Comparison of ENCODE assay signal across 11 mouse cellular contexts in genomic region chr7:24461376-24462051, GRCm38 (mm10). TPM values are rescaled to one million over a fixed set of nuclear protein-coding genes. Genes with fewer than 3 reads are reported as not detected.
DNase-seq lines count a peak whose midpoint lies in the region; ATAC-seq and TF ChIP-seq lines count a peak whose summit lies in the region.
"Had no signal": no experiment of that assay in that cellular context is flagged by ENCODE, and none has a peak within 500 bp of the region (broad histone marks: within the 10 kb centered on the region; RNA-seq: fewer than 3 reads in every experiment).

No protein-coding gene starts in this region.

- H3K9me3 ChIP-seq in embryonic facial prominence, embryonic 10.5 days: no peaks in the 10 kb centered on the region
- H3K9me3 ChIP-seq: embryonic facial prominence, embryonic 15.5 days had no signal

- no peak overlapping the region for H3K27ac ChIP-seq in embryonic facial prominence, embryonic 10.5 days (replicated peaks)
- H3K27ac ChIP-seq: embryonic facial prominence, embryonic 15.5 days; hindbrain, embryonic 14.5 days; liver, embryonic 14.5 days had no signal

- no peaks in the 10 kb centered on the region for H3K36me3 ChIP-seq in embryonic facial prominence, embryonic 10.5 days (replicated peaks)
- H3K36me3 ChIP-seq: embryonic facial prominence, embryonic 15.5 days had no signal

- DNase-seq in 3T3-L1 (ENCODE audit: low read depth, low spot score) (peak; percentile 84), NIH3T3 (ENCODE audit: low read depth) (peak; percentile 75)
- peak; percentile 30 for DNase-seq in heart, postnatal 4 days
- DNase-seq in lung, adult 2 months: peak; percentile 47
- DNase-seq in embryonic facial prominence, embryonic 10.5 days (ENCODE audit: low spot score): no peak
- DNase-seq in layer of hippocampus, adult 9-11 months: no peak
- DNase-seq in yolk sac, embryonic 10.5 days (ENCODE audit: low spot score): no peak

- ATAC-seq in activated CD4-positive, CD25-positive, alpha-beta regulatory T cell, adult 4 months: no peak

- no peak for TF ChIP-seq CTCF in lung, adult 2 months (IDR thresholded peaks at IDR 0.05; ENCODE audit: insufficient read depth, low read length)

- peaks cover 25% of the 10 kb centered on the region for H3K4me1 ChIP-seq in lung, adult 2 months (ENCODE audit: control insufficient read depth, insufficient read depth, low read length)
- peaks cover 15% of the 10 kb centered on the region for H3K4me1 ChIP-seq in embryonic facial prominence, embryonic 10.5 days

- peaks cover 20% of the 10 kb centered on the region for H3K27me3 ChIP-seq in embryonic facial prominence, embryonic 10.5 days (replicated peaks; ENCODE audit: low read depth, poor library complexity, severe bottlenecking)

- WGBS in lung, adult 2 months: 19% methylated on average over 14 of the region's 14 CpGs
- 73% methylated on average over 14 of the region's 14 CpGs for WGBS in embryonic facial prominence, embryonic 10.5 days

- peak overlapping the region; percentile 7 for H3K4me3 ChIP-seq in lung, adult 2 months (replicated peaks; ENCODE audit: extremely low read depth, low read depth, low read length)
- no peak overlapping the region for H3K4me3 ChIP-seq in embryonic facial prominence, embryonic 10.5 days

- no peak for TF ChIP-seq POLR2A in lung, adult 2 months (IDR thresholded peaks at IDR 0.05; ENCODE audit: borderline replicate concordance, extremely low read depth, low read depth, low read length)

RNA-seq across cellular contexts. Expression of gene Plaur, which starts 0.8 kb away (rescaled TPM):
- total RNA-seq in heart, postnatal 4 days (2021): 10 to 100 TPM in 1 of 2 experiments, 1 to 10 TPM in 1; 6.4 to 10.4 TPM
- polyA plus RNA-seq in lung, adult 2 months (2012; rRNA removed): 65.6 and 88.8 TPM in 2 replicates
- 1.7 TPM in 2 replicates for polyA plus RNA-seq in embryonic facial prominence, embryonic 10.5 days (2016; fragmentation: Nextera tagmentation; extraction: Ambion mirVana)
- 1 to 10 TPM; 1.1 to 1.5 TPM for polyA plus RNA-seq in activated CD4-positive, CD25-positive, alpha-beta regulatory T cell, adult 4 months (2017; shearing (Covaris generic))

RNA-seq across cellular contexts. Expression of gene Irgc1, which starts 9.4 kb away (rescaled TPM):
- total RNA-seq in heart, postnatal 4 days (2021): not detected
- polyA plus RNA-seq in lung, adult 2 months (2012; rRNA removed): 0.69 and 3.8 TPM in 2 replicates
- polyA plus RNA-seq in embryonic facial prominence, embryonic 10.5 days (2016; fragmentation: Nextera tagmentation; extraction: Ambion mirVana): not detected in 2 replicates
- not detected for polyA plus RNA-seq in activated CD4-positive, CD25-positive, alpha-beta regulatory T cell, adult 4 months (2017; shearing (Covaris generic))
- polyA plus RNA-seq: embryonic facial prominence, embryonic 15.5 days; hindbrain, embryonic 14.5 days; liver, embryonic 14.5 days had no signal

RNA-seq across cellular contexts. Expression of gene Cadm4, which starts 20.3 kb away (rescaled TPM):
- total RNA-seq in heart, postnatal 4 days (2021): 10 to 100 TPM; 11.9 to 12.5 TPM
- 12.3 and 18.6 TPM in 2 replicates for polyA plus RNA-seq in lung, adult 2 months (2012; rRNA removed)
- polyA plus RNA-seq in embryonic facial prominence, embryonic 10.5 days (2016; fragmentation: Nextera tagmentation; extraction: Ambion mirVana): 5.0 and 5.7 TPM in 2 replicates
- polyA plus RNA-seq in activated CD4-positive, CD25-positive, alpha-beta regulatory T cell, adult 4 months (2017; shearing (Covaris generic)): not detected

RNA-seq across cellular contexts. Expression of gene Zfp428, which starts 45.3 kb away (rescaled TPM):
- total RNA-seq in heart, postnatal 4 days (2021): 10 to 100 TPM; 17.3 to 18.5 TPM
- polyA plus RNA-seq in lung, adult 2 months (2012; rRNA removed): 7.1 and 12.1 TPM in 2 replicates
- 100.0 and 110 TPM in 2 replicates for polyA plus RNA-seq in embryonic facial prominence, embryonic 10.5 days (2016; fragmentation: Nextera tagmentation; extraction: Ambion mirVana)
- polyA plus RNA-seq in activated CD4-positive, CD25-positive, alpha-beta regulatory T cell, adult 4 months (2017; shearing (Covaris generic)): not detected

RNA-seq across cellular contexts. Expression of gene AC161166.1, which starts 50.7 kb away (rescaled TPM):
- not detected for total RNA-seq in heart, postnatal 4 days (2021)
- polyA plus RNA-seq in lung, adult 2 months (2012; rRNA removed): not detected in 2 replicates
- 1.2 TPM in 2 replicates for polyA plus RNA-seq in embryonic facial prominence, embryonic 10.5 days (2016; fragmentation: Nextera tagmentation; extraction: Ambion mirVana)
- under 1 TPM in 1 of 2 experiments, not detected in 1; 0.17 TPM for polyA plus RNA-seq in activated CD4-positive, CD25-positive, alpha-beta regulatory T cell, adult 4 months (2017; shearing (Covaris generic))
- polyA plus RNA-seq: liver, embryonic 14.5 days had no signal

Comparison
In these comparisons a context has a peak if more than half of its experiments do, and no peak if none do; other contexts are left out.
1. DNase-seq: peak in 3T3-L1 (single experiment), NIH3T3 (single experiment), heart, postnatal 4 days (single experiment) and lung, adult 2 months (single experiment); none in embryonic facial prominence, embryonic 10.5 days (single experiment), layer of hippocampus, adult 9-11 months (single experiment) and yolk sac, embryonic 10.5 days (single experiment).
2. RNA of gene Plaur, which starts 0.8 kb away (polyA plus RNA-seq): 65.6 to 88.8 TPM in lung, adult 2 months; 1.7 TPM in embryonic facial prominence, embryonic 10.5 days and 1.1 to 1.5 TPM in activated CD4-positive, CD25-positive, alpha-beta regulatory T cell, adult 4 months; every median in the first group is over 10 times any median in the second.